Mouse (Mus musculus): ENCODE measurements around the gene Gm17545.

Gm17545 gene

GRCm38 (mm10) chr9:22488963-22489362 is 34.9 kb downstream of the Gm17545 start:
- no peak for DNase-seq (ENCODE audit: low read depth, low spot score)

- DNase-seq (ENCODE audit: low read depth, low spot score) = no peak
Observed at GRCm38 (mm10) chr9:22494203-22494807, 40.2 kb downstream of the Gm17545 start.

- DNase-seq (ENCODE audit: low read depth, low spot score) = no peak
Observed at GRCm38 (mm10) chr9:22495133-22495532, 41.0 kb downstream of the Gm17545 start.

- DNase-seq (ENCODE audit: low read depth, low spot score) = no peak
Observed at GRCm38 (mm10) chr9:22497021-22497767, 43.1 kb downstream of the Gm17545 start.

- no peak for DNase-seq (ENCODE audit: low read depth, low spot score)
Observed at GRCm38 (mm10) chr9:22502972-22503371, 48.9 kb downstream of the Gm17545 start.

- DNase-seq (ENCODE audit: low read depth, low spot score) = no peak
Observed at GRCm38 (mm10) chr9:22503581-22503980, 49.5 kb downstream of the Gm17545 start.

- no peak for DNase-seq (ENCODE audit: low read depth, low spot score)
Observed at GRCm38 (mm10) chr9:22505574-22505973, 51.5 kb downstream of the Gm17545 start.

Measured in CD4-positive helper T cell, adult 2 months (primary cell).